ENCODE assay signal across 8 mouse cellular contexts in the genomic region with DNA sequence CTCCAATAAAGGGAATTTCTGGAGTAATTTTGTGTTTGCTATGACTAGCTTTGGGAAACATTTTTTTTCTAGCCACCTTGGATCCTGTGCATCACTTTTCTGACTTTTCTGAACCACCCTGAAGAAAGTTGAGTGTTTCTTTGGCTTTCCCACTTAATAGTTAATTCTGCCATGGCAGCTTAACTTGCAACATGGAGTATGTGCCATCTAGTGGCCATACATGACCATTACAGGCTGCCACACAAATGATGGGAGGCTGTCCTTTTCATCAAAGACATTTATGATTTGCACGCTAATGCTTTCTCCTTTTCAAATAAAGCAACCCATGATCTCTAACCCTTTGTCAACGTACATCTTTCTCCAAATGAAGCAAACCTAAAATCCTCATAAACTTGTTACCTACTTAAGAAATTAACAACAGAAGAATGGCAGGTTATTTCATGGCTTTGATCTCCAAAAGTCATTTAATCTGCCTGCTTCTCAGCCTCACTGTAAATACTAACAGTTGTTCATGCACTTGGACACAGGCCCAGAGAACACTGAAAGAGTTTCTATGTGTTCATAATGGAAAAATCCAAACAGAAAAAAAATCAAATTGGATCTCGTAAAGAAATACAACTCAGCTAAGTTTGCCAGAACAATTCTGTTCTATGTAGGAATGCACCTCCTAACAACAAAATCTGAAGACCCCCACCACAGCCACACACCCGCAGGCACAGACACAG.
DNase-seq lines count a peak whose midpoint lies in the region; ATAC-seq and TF ChIP-seq lines count a peak whose summit lies in the region.

No protein-coding gene starts in this region.

- TF ChIP-seq CTCF in forebrain, postnatal 0 days (IDR thresholded peaks at IDR 0.05; ENCODE audit: low read depth) = peak; percentile 97
- peak; percentile 86 for TF ChIP-seq CTCF in cortical plate, adult 2 months (IDR thresholded peaks at IDR 0.05; ENCODE audit: extremely low read depth, insufficient read depth, low read length)
- TF ChIP-seq CTCF in lung, embryonic 14.5 days (IDR thresholded peaks at IDR 0.05; ENCODE audit: low read depth) = peak; percentile 96

- ATAC-seq in forebrain, postnatal 0 days = no peak
- ATAC-seq in forebrain, embryonic 16.5 days = no peak
- peak; percentile 82 for ATAC-seq in inflammation-experienced regulatory T-cells, adult 6 months
- no peak for ATAC-seq in lung, embryonic 14.5 days (ENCODE audit: insufficient read depth)

- no peak overlapping the region for H3K4me2 ChIP-seq in forebrain, postnatal 0 days (ENCODE audit: low read depth)
- H3K4me2 ChIP-seq in forebrain, embryonic 16.5 days (ENCODE audit: low read length) = no peak overlapping the region
- no peak overlapping the region for H3K4me2 ChIP-seq in lung, embryonic 14.5 days

- H3K4me3 ChIP-seq in forebrain, postnatal 0 days (ENCODE audit: low read depth, low read length) = no peak overlapping the region
- no peak overlapping the region for H3K4me3 ChIP-seq in forebrain, embryonic 16.5 days (replicated peaks; ENCODE audit: low read length)
- no peak overlapping the region for H3K4me3 ChIP-seq in cortical plate, adult 2 months (ENCODE audit: insufficient read depth, low read length)
- no peak overlapping the region for H3K4me3 ChIP-seq in lung, embryonic 14.5 days (ENCODE audit: low read depth, low read length)

- H3K27me3 ChIP-seq in forebrain, postnatal 0 days (ENCODE audit: insufficient read depth, low read length) = no peaks in the 10 kb centered on the region
- no peaks in the 10 kb centered on the region for H3K27me3 ChIP-seq in forebrain, embryonic 16.5 days (replicated peaks; ENCODE audit: control insufficient read depth, insufficient read depth, low read length)
- H3K27me3 ChIP-seq in lung, embryonic 14.5 days (ENCODE audit: insufficient read depth, low read length) = no peaks in the 10 kb centered on the region

- no peaks in the 10 kb centered on the region for H3K36me3 ChIP-seq in forebrain, postnatal 0 days (ENCODE audit: insufficient read depth)
- no peaks in the 10 kb centered on the region for H3K36me3 ChIP-seq in forebrain, embryonic 16.5 days (ENCODE audit: control insufficient read depth, insufficient read depth)
- H3K36me3 ChIP-seq in lung, embryonic 14.5 days (ENCODE audit: insufficient read depth) = 0 out of 2 replicates have a peak, but pooled peaks cover 3% of the 10 kb centered on the region

- DNase-seq in forebrain, postnatal 0 days = peak; percentile 81
- DNase-seq in right cerebral cortex, postnatal 10 days (ENCODE audit: low spot score in 2 of 2) = peak; percentile 64 to 78
- DNase-seq in right cerebral cortex, postnatal 4 days = no peak
- peak; percentile 91 for DNase-seq in lung, embryonic 14.5 days
- DNase-seq in thymus, postnatal 14 days = peak; percentile 71

- no peak overlapping the region for H3K27ac ChIP-seq in forebrain, postnatal 0 days (ENCODE audit: low read depth, low read length)
- H3K27ac ChIP-seq in forebrain, embryonic 16.5 days (ENCODE audit: low read length) = no peak overlapping the region
- H3K27ac ChIP-seq in cortical plate, adult 2 months (ENCODE audit: insufficient read depth, low read length) = no peak overlapping the region
- no peak overlapping the region for H3K27ac ChIP-seq in lung, embryonic 14.5 days (ENCODE audit: low read depth)

- no peaks in the 10 kb centered on the region for H3K9me3 ChIP-seq in forebrain, postnatal 0 days (ENCODE audit: low read length)
- H3K9me3 ChIP-seq in forebrain, embryonic 16.5 days (ENCODE audit: control insufficient read depth, low read length) = no peaks in the 10 kb centered on the region
- no peaks in the 10 kb centered on the region for H3K9me3 ChIP-seq in lung, embryonic 14.5 days (ENCODE audit: low read depth, low read length)

- no peak overlapping the region for H3K9ac ChIP-seq in forebrain, postnatal 0 days
- H3K9ac ChIP-seq in forebrain, embryonic 16.5 days (replicated peaks; ENCODE audit: low read depth, low read length) = no peak overlapping the region
- no peak overlapping the region for H3K9ac ChIP-seq in lung, embryonic 14.5 days

- WGBS in forebrain, postnatal 0 days = 35% methylated on average over 4 of the region's 4 CpGs
- 41% methylated on average over 4 of the region's 4 CpGs for WGBS in forebrain, embryonic 16.5 days
- 27% methylated on average over 4 of the region's 4 CpGs for WGBS in lung, embryonic 14.5 days

- peaks cover 7% of the 10 kb centered on the region for H3K4me1 ChIP-seq in forebrain, postnatal 0 days (ENCODE audit: insufficient read depth)
- peaks cover 21% of the 10 kb centered on the region for H3K4me1 ChIP-seq in forebrain, embryonic 16.5 days (replicated peaks; ENCODE audit: control insufficient read depth, insufficient read depth, low read length)
- 0 out of 2 replicates have a peak, but pooled peaks cover 2% of the 10 kb centered on the region for H3K4me1 ChIP-seq in cortical plate, adult 2 months (ENCODE audit: control insufficient read depth, insufficient read depth, low read length)
- 0 out of 2 replicates have a peak, but pooled peaks cover 4% of the 10 kb centered on the region for H3K4me1 ChIP-seq in lung, embryonic 14.5 days (ENCODE audit: insufficient read depth)

- no peak for TF ChIP-seq POLR2A in cortical plate, adult 2 months (IDR thresholded peaks at IDR 0.05; ENCODE audit: extremely low read depth, insufficient read depth, low read length)
